Mouse (Mus musculus): ENCODE data around the gene Lrrn3. TPM values are rescaled to one million over a fixed set of nuclear protein-coding genes. Genes with fewer than 3 reads are reported as not detected.

Lrrn3 gene
- total RNA-seq, 1 experiment = 0.09 TPM

DNA sequence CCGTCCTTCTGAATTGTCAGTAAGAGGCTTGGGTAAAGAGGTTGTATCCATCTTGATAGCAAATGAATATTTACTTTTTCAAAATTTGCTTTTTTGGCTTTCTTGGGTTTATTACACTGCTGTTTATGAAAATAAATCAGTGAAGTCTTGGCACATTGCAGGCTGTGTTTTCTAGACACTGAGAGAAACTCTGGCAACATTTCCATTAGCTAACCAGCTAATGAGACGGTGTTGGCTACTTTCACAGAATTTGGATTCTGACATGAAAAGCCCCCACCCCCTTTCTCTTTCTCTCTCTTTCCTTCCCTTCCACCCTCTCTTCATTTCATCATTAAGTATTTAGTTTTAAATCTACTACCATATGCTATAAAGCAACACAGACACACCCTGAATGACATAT is 34.1 kb upstream of the Lrrn3 start:
- no peak for TF ChIP-seq MAFK (IDR thresholded peaks at IDR 0.05; ENCODE audit: insufficient read depth, low read depth, low read length)
- no peak for TF ChIP-seq ZC3H11A (IDR thresholded peaks at IDR 0.05; ENCODE audit: borderline replicate concordance, low read depth, low read length)
- TF ChIP-seq CHD2 (IDR thresholded peaks at IDR 0.05; ENCODE audit: low read depth, low read length) = no peak
- TF ChIP-seq ZNF384 (IDR thresholded peaks at IDR 0.05; ENCODE audit: low read depth, low read length) = no peak
- TF ChIP-seq HCFC1 (IDR thresholded peaks at IDR 0.05; ENCODE audit: borderline replicate concordance, insufficient read depth, low read length) = no peak

GRCm38 (mm10) chr12:41518897-41519296 is 32.7 kb upstream of the Lrrn3 start:
- TF ChIP-seq ZNF384 (IDR thresholded peaks at IDR 0.05; ENCODE audit: low read depth, low read length) (no peak), MAFK (IDR thresholded peaks at IDR 0.05; ENCODE audit: insufficient read depth, low read depth, low read length) (no peak), ZC3H11A (IDR thresholded peaks at IDR 0.05; ENCODE audit: borderline replicate concordance, low read depth, low read length) (no peak), HCFC1 (IDR thresholded peaks at IDR 0.05; ENCODE audit: borderline replicate concordance, insufficient read depth, low read length) (no peak), CHD2 (IDR thresholded peaks at IDR 0.05; ENCODE audit: low read depth, low read length) (no peak)
- Histone ChIP-seq H3K36me3 (ENCODE audit: control insufficient read depth, insufficient read depth, low read length, poor library complexity, severe bottlenecking) (no peaks in the 10 kb centered on the region), H3K27ac (ENCODE audit: insufficient read depth, low read depth, low read length, poor library complexity, severe bottlenecking) (no peak overlapping the region), H3K4me3 (ENCODE audit: insufficient read depth in 1 of 2, low read depth in 1 of 2, low read length in 2 of 2, poor library complexity in 1 of 2, severe bottlenecking in 1 of 2) (no peak overlapping the region), H3K9me3 (ENCODE audit: control insufficient read depth, insufficient read depth, low read depth, low read length) (no peaks in the 10 kb centered on the region), H3K9ac (ENCODE audit: insufficient read depth, low read depth, low read length, poor library complexity, severe bottlenecking) (no peak overlapping the region), H3K4me1 (ENCODE audit: control insufficient read depth in 2 of 2, insufficient read depth in 2 of 2, low read length in 2 of 2, poor library complexity in 1 of 2) (no peaks in the 10 kb centered on the region)
- in situ Hi-C loops (cut with MboI; ENCODE audit: low sequenced_read_pairs in 2 of 2, unreplicated experiment in 2 of 2) = no loop called here
- DNase-seq (ENCODE audit: low read depth, low spot score) = no peak

More for the DNA sequence above, 34.1 kb upstream of the Lrrn3 start:
- H3K27ac ChIP-seq (ENCODE audit: insufficient read depth, low read depth, low read length, poor library complexity, severe bottlenecking) = no peak overlapping the region
- no peak overlapping the region for H3K4me3 ChIP-seq (ENCODE audit: insufficient read depth in 1 of 2, low read depth in 1 of 2, low read length in 2 of 2, poor library complexity in 1 of 2, severe bottlenecking in 1 of 2)
- H3K36me3 ChIP-seq (ENCODE audit: control insufficient read depth, insufficient read depth, low read length, poor library complexity, severe bottlenecking) = no peaks in the 10 kb centered on the region
- in situ Hi-C loops (cut with MboI; ENCODE audit: low sequenced_read_pairs in 2 of 2, unreplicated experiment in 2 of 2) = no loop called here
- H3K9me3 ChIP-seq (ENCODE audit: control insufficient read depth, insufficient read depth, low read depth, low read length) = no peaks in the 10 kb centered on the region
- H3K9ac ChIP-seq (ENCODE audit: insufficient read depth, low read depth, low read length, poor library complexity, severe bottlenecking) = no peak overlapping the region
- no peaks in the 10 kb centered on the region for H3K4me1 ChIP-seq (ENCODE audit: control insufficient read depth in 2 of 2, insufficient read depth in 2 of 2, low read length in 2 of 2, poor library complexity in 1 of 2)
- no peak for DNase-seq (ENCODE audit: low read depth, low spot score)

- H3K27ac ChIP-seq (ENCODE audit: insufficient read depth, low read depth, low read length, poor library complexity, severe bottlenecking) = no peak overlapping the region
- in situ Hi-C loops (cut with MboI; ENCODE audit: low sequenced_read_pairs in 2 of 2, unreplicated experiment in 2 of 2) = no loop called here
- no peak overlapping the region for H3K9ac ChIP-seq (ENCODE audit: insufficient read depth, low read depth, low read length, poor library complexity, severe bottlenecking)
- TF ChIP-seq ZC3H11A (IDR thresholded peaks at IDR 0.05; ENCODE audit: borderline replicate concordance, low read depth, low read length) (no peak), HCFC1 (IDR thresholded peaks at IDR 0.05; ENCODE audit: borderline replicate concordance, insufficient read depth, low read length) (no peak), CHD2 (IDR thresholded peaks at IDR 0.05; ENCODE audit: low read depth, low read length) (no peak), ZNF384 (IDR thresholded peaks at IDR 0.05; ENCODE audit: low read depth, low read length) (no peak), MAFK (IDR thresholded peaks at IDR 0.05; ENCODE audit: insufficient read depth, low read depth, low read length) (no peak)
- no peak for DNase-seq (ENCODE audit: low read depth, low spot score)
- no peaks in the 10 kb centered on the region for H3K36me3 ChIP-seq (ENCODE audit: control insufficient read depth, insufficient read depth, low read length, poor library complexity, severe bottlenecking)
- no peak overlapping the region for H3K4me3 ChIP-seq (ENCODE audit: insufficient read depth in 1 of 2, low read depth in 1 of 2, low read length in 2 of 2, poor library complexity in 1 of 2, severe bottlenecking in 1 of 2)
- no peaks in the 10 kb centered on the region for H3K4me1 ChIP-seq (ENCODE audit: control insufficient read depth in 2 of 2, insufficient read depth in 2 of 2, low read length in 2 of 2, poor library complexity in 1 of 2)
- H3K9me3 ChIP-seq (ENCODE audit: control insufficient read depth, insufficient read depth, low read depth, low read length) = no peaks in the 10 kb centered on the region
These were observed 24.4 kb upstream of the Lrrn3 start for GRCm38 (mm10) chr12:41510588-41510987.

- Histone ChIP-seq H3K9me3 (ENCODE audit: control insufficient read depth, insufficient read depth, low read depth, low read length) (no peaks in the 10 kb centered on the region), H3K4me1 (ENCODE audit: control insufficient read depth in 2 of 2, insufficient read depth in 2 of 2, low read length in 2 of 2, poor library complexity in 1 of 2) (no peaks in the 10 kb centered on the region), H3K27ac (ENCODE audit: insufficient read depth, low read depth, low read length, poor library complexity, severe bottlenecking) (no peak overlapping the region), H3K9ac (ENCODE audit: insufficient read depth, low read depth, low read length, poor library complexity, severe bottlenecking) (no peak overlapping the region), H3K36me3 (ENCODE audit: control insufficient read depth, insufficient read depth, low read length, poor library complexity, severe bottlenecking) (no peaks in the 10 kb centered on the region), H3K4me3 (ENCODE audit: insufficient read depth in 1 of 2, low read depth in 1 of 2, low read length in 2 of 2, poor library complexity in 1 of 2, severe bottlenecking in 1 of 2) (no peak overlapping the region)
- no peak for DNase-seq (ENCODE audit: low read depth, low spot score)
- no peak for TF ChIP-seq MAFK (IDR thresholded peaks at IDR 0.05; ENCODE audit: insufficient read depth, low read depth, low read length)
- in situ Hi-C loops (cut with MboI; ENCODE audit: low sequenced_read_pairs in 2 of 2, unreplicated experiment in 2 of 2) = no loop called here
These were observed 22.4 kb upstream of the Lrrn3 start for GRCm38 (mm10) chr12:41508610-41509009.

DNA sequence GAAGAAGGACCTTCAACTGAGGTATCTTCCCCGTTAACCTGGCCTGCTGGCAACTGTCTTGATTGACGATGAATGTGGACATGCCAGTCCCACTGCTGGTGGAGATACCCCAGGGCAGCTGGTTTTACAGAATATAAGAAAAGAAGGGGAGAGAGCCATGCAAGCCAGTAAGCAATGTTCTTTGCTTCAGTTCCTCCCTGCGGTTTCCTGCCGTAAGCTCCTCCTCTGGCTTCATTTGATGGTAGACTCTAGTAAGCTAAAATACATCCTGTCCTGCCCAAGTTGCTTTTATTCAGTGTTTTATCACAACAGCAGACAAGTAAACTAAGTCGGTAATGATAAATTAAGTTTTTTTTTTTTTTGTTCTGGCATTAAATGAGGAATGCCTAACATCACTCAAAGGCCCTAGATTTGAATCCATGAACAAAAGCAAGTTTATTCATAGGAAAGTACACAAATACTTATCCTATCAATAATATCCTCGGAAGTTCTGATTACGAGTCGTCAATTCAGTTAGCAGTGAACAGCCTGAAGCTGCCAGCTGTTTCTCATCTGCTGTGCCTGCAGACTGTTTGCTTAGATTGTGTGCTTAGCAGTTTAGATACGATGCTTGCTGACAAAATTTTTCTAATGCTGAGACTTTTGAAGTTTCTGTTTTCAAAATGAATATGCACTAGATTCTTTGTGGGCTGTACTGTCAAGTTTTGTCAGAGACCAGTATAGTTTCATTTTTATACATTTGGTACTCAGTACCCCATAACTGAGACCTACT is 14.0 kb upstream of the Lrrn3 start:
- Histone ChIP-seq H3K27ac (ENCODE audit: insufficient read depth, low read depth, low read length, poor library complexity, severe bottlenecking) (no peak overlapping the region), H3K9ac (ENCODE audit: insufficient read depth, low read depth, low read length, poor library complexity, severe bottlenecking) (no peak overlapping the region), H3K9me3 (ENCODE audit: control insufficient read depth, insufficient read depth, low read depth, low read length) (no peaks in the 10 kb centered on the region), H3K4me3 (ENCODE audit: insufficient read depth in 1 of 2, low read depth in 1 of 2, low read length in 2 of 2, poor library complexity in 1 of 2, severe bottlenecking in 1 of 2) (no peak overlapping the region), H3K36me3 (ENCODE audit: control insufficient read depth, insufficient read depth, low read length, poor library complexity, severe bottlenecking) (no peaks in the 10 kb centered on the region), H3K4me1 (ENCODE audit: control insufficient read depth in 2 of 2, insufficient read depth in 2 of 2, low read length in 2 of 2, poor library complexity in 1 of 2) (no peaks in the 10 kb centered on the region)
- DNase-seq (ENCODE audit: low read depth, low spot score) = no peak
- TF ChIP-seq ZC3H11A (IDR thresholded peaks at IDR 0.05; ENCODE audit: borderline replicate concordance, low read depth, low read length) (no peak), HCFC1 (IDR thresholded peaks at IDR 0.05; ENCODE audit: borderline replicate concordance, insufficient read depth, low read length) (no peak), MAFK (IDR thresholded peaks at IDR 0.05; ENCODE audit: insufficient read depth, low read depth, low read length) (no peak), ZNF384 (IDR thresholded peaks at IDR 0.05; ENCODE audit: low read depth, low read length) (no peak), CHD2 (IDR thresholded peaks at IDR 0.05; ENCODE audit: low read depth, low read length) (no peak)
- in situ Hi-C loops (cut with MboI; ENCODE audit: low sequenced_read_pairs in 2 of 2, unreplicated experiment in 2 of 2) = no loop called here

Data from ES-E14 (cell line).